Mouse (Mus musculus) layer of hippocampus, adult 11-12 months (tissue): ENCODE measurements around the gene Ankmy2.
A peak's percentile ranks its signal among the peaks of the same experiment; 100 is the strongest.
"Not testable (repeated sequence)": the region's sequence is repeated elsewhere in the genome, so short reads cannot be mapped to it uniquely, and the experiment has no call there.

Experiments
- DNase-seq: peaks from one replicate; pipeline ENCODE4 v3.0.0; 2022; ENCODE audit warnings: low spot score

Ankmy2 gene

GRCm38 (mm10) chr12:36157638-36158308, 859 bp downstream of the Ankmy2 start, which contains the start of gene Bzw2:
Gene Bzw2 (minus strand): TSS chr12:36158080.
- peak; percentile 65 for DNase-seq

- no peak for DNase-seq
Observed at GRCm38 (mm10) chr12:36164126-36164791, 7.3 kb downstream of the Ankmy2 start.

- no peak for DNase-seq
Observed at GRCm38 (mm10) chr12:36165299-36165698, 8.4 kb downstream of the Ankmy2 start.

- DNase-seq: no peak
Observed at GRCm38 (mm10) chr12:36177227-36177626, 20.3 kb downstream of the Ankmy2 start.

GRCm38 (mm10) chr12:36182570-36182969, 25.7 kb downstream of the Ankmy2 start:
- no peak for DNase-seq

GRCm38 (mm10) chr12:36187081-36187480, 30.2 kb downstream of the Ankmy2 start:
- DNase-seq: no peak

GRCm38 (mm10) chr12:36189610-36190009, 32.7 kb downstream of the Ankmy2 start:
- DNase-seq: no peak

- no peak for DNase-seq
Observed at GRCm38 (mm10) chr12:36190343-36190742, 33.4 kb downstream of the Ankmy2 start.

GRCm38 (mm10) chr12:36194976-36195375, 38.1 kb downstream of the Ankmy2 start:
- DNase-seq: no peak

- not testable (repeated sequence) for DNase-seq
Observed at GRCm38 (mm10) chr12:36205579-36206119, 48.7 kb downstream of the Ankmy2 start.

GRCm38 (mm10) chr12:36207072-36207799, 50.3 kb downstream of the Ankmy2 start:
- peak; percentile 57 for DNase-seq

GRCm38 (mm10) chr12:36207800-36208148, 50.9 kb downstream of the Ankmy2 start:
- no peak for DNase-seq

- DNase-seq: peak; percentile 25
Observed at GRCm38 (mm10) chr12:36208456-36208855, 51.5 kb downstream of the Ankmy2 start.

- no peak for DNase-seq
Observed at GRCm38 (mm10) chr12:36210096-36210495, 53.2 kb downstream of the Ankmy2 start.

- DNase-seq: no peak
Observed at GRCm38 (mm10) chr12:36214389-36215148, 57.7 kb downstream of the Ankmy2 start.

- peak; percentile 49 for DNase-seq
Observed at GRCm38 (mm10) chr12:36215149-36215480, 58.2 kb downstream of the Ankmy2 start.

- DNase-seq: no peak
Observed at GRCm38 (mm10) chr12:36216230-36216629, 59.3 kb downstream of the Ankmy2 start.

GRCm38 (mm10) chr12:36216905-36217304, 60.0 kb downstream of the Ankmy2 start:
- DNase-seq: no peak

- DNase-seq: no peak
Observed at GRCm38 (mm10) chr12:36224392-36224791, 67.5 kb downstream of the Ankmy2 start.

- DNase-seq: no peak
Observed at GRCm38 (mm10) chr12:36231386-36231785, 74.5 kb downstream of the Ankmy2 start.

- no peak for DNase-seq
Observed at GRCm38 (mm10) chr12:36241171-36241570, 84.3 kb downstream of the Ankmy2 start.
